Mouse (Mus musculus) midbrain, embryonic 15.5 days (tissue): ENCODE measurements at regions not wholly inside any gene's neighbourhood (a gene's known extent, or its start where the extent isn't known, plus 50 kb on each side); places are given as distances from the start of the nearest gene placed in this dataset.
A peak's percentile ranks its signal among the peaks of the same experiment; 100 is the strongest.

Experiments
- ATAC-seq: fragments of 200-750 bp; cut with Nextera tagmentation; replicated peaks from 2 replicates; pipeline ENCODE4 v1.8.0; 2017; ENCODE audit warnings: moderate TSS enrichment
- H3K27ac ChIP-seq: fragments of 300-500 bp; sonication (generic); 2 replicates; pipeline ENCODE4 v1.5.1; 2015; ENCODE audit warnings: mild to moderate bottlenecking, inconsistent platforms
- H3K27me3 ChIP-seq: fragments of 300-500 bp; sonication (generic); replicated peaks from 2 replicates; pipeline ENCODE4 v1.6.1; 2015; ENCODE audit warnings: inconsistent platforms
- H3K36me3 ChIP-seq: fragments of 300-500 bp; sonication (generic); replicated peaks from 2 replicates; pipeline ENCODE4 v1.6.1; 2015; ENCODE audit warnings: inconsistent platforms
- H3K4me1 ChIP-seq: fragments of 300-500 bp; sonication (generic); 2 replicates; pipeline ENCODE4 v1.6.1; 2015; ENCODE audit warnings: inconsistent platforms
- H3K4me2 ChIP-seq: fragments of 300-500 bp; sonication (generic); 2 replicates; pipeline ENCODE4 v1.6.1; 2015; ENCODE audit warnings: inconsistent platforms, mild to moderate bottlenecking, moderate library complexity
- H3K4me3 ChIP-seq: fragments of 300-500 bp; sonication (generic); 2 replicates; pipeline ENCODE4 v1.5.1; 2015; ENCODE audit warnings: mild to moderate bottlenecking, inconsistent platforms
- H3K9ac ChIP-seq: fragments of 300-500 bp; sonication (generic); 2 replicates; pipeline ENCODE4 v1.6.1; 2015; ENCODE audit warnings: mild to moderate bottlenecking, inconsistent platforms
- H3K9me3 ChIP-seq: fragments of 300-500 bp; sonication (generic); 2 replicates; pipeline ENCODE4 v1.6.1; 2016; ENCODE audit warnings: inconsistent platforms
- WGBS: fragments of 180-500 bp; shearing (Covaris S2); methylation state at CpG from one replicate; pipeline ENCODE4 v1.1.7; 2015; ENCODE audit warnings: mixed read lengths; 5-methylcytosine and 5-hydroxymethylcytosine counted together

- no peaks in the 10 kb centered on the region for H3K36me3 ChIP-seq
- no peak overlapping the region for H3K4me2 ChIP-seq
- no peaks in the 10 kb centered on the region for H3K4me1 ChIP-seq
- no peak overlapping the region for H3K9ac ChIP-seq
- no peak overlapping the region for H3K27ac ChIP-seq
- no peaks in the 10 kb centered on the region for H3K9me3 ChIP-seq
- H3K27me3 ChIP-seq = no peaks in the 10 kb centered on the region
- 62% methylated on average over 1 of the region's 1 CpGs for WGBS
- ATAC-seq = no peak
- H3K4me3 ChIP-seq = no peak overlapping the region
Measured at GRCm38 (mm10) chr10:71789241-71789640, 441.7 kb downstream of the Ipmk start.

GRCm38 (mm10) chr10:71789936-71790335 is 442.4 kb downstream of the Ipmk start:
- Histone ChIP-seq H3K36me3 (no peaks in the 10 kb centered on the region), H3K4me1 (no peaks in the 10 kb centered on the region), H3K4me3 (no peak overlapping the region), H3K4me2 (no peak overlapping the region), H3K9me3 (no peaks in the 10 kb centered on the region), H3K27me3 (no peaks in the 10 kb centered on the region), H3K9ac (no peak overlapping the region), H3K27ac (no peak overlapping the region)
- 91% methylated on average over 1 of the region's 1 CpGs for WGBS
- ATAC-seq = no peak

GRCm38 (mm10) chr10:71798638-71799037 is 451.1 kb downstream of the Ipmk start:
- H3K4me1 ChIP-seq = no peaks in the 10 kb centered on the region
- 89% methylated on average over 2 of the region's 2 CpGs for WGBS
- H3K4me2 ChIP-seq = no peak overlapping the region
- no peaks in the 10 kb centered on the region for H3K36me3 ChIP-seq
- ATAC-seq = no peak
- no peak overlapping the region for H3K9ac ChIP-seq
- H3K27me3 ChIP-seq = no peaks in the 10 kb centered on the region
- H3K27ac ChIP-seq = no peak overlapping the region
- no peak overlapping the region for H3K4me3 ChIP-seq
- no peaks in the 10 kb centered on the region for H3K9me3 ChIP-seq

GRCm38 (mm10) chr10:71802457-71802856 is 454.9 kb downstream of the Ipmk start:
- no peak for ATAC-seq
- H3K27me3 ChIP-seq = no peaks in the 10 kb centered on the region
- no peak overlapping the region for H3K27ac ChIP-seq
- 78% methylated on average over 3 of the region's 3 CpGs for WGBS
- no peaks in the 10 kb centered on the region for H3K9me3 ChIP-seq
- H3K9ac ChIP-seq = no peak overlapping the region
- no peak overlapping the region for H3K4me2 ChIP-seq
- no peak overlapping the region for H3K4me3 ChIP-seq
- H3K4me1 ChIP-seq = no peaks in the 10 kb centered on the region
- H3K36me3 ChIP-seq = no peaks in the 10 kb centered on the region

- WGBS = 76% methylated on average over 2 of the region's 2 CpGs
- Histone ChIP-seq H3K4me3 (no peak overlapping the region), H3K4me1 (no peaks in the 10 kb centered on the region), H3K36me3 (no peaks in the 10 kb centered on the region), H3K9ac (no peak overlapping the region), H3K27ac (no peak overlapping the region), H3K27me3 (no peaks in the 10 kb centered on the region), H3K4me2 (no peak overlapping the region), H3K9me3 (no peaks in the 10 kb centered on the region)
- no peak for ATAC-seq
Measured at GRCm38 (mm10) chr10:71832633-71833032, 485.1 kb downstream of the Ipmk start.

- WGBS = 66% methylated on average over 1 of the region's 1 CpGs
- no peak for ATAC-seq
Measured at GRCm38 (mm10) chr10:71835018-71835417, 487.5 kb downstream of the Ipmk start.

GRCm38 (mm10) chr10:71857089-71857488 is 509.5 kb downstream of the Ipmk start:
- Histone ChIP-seq H3K4me3 (no peak overlapping the region), H3K27ac (peak overlapping the region; percentile 42; the same call in 1 of the 2 replicates), H3K4me1 (peaks cover 7% of the 10 kb centered on the region; the same call in 1 of the 2 replicates), H3K4me2 (0 out of 2 replicates have a peak overlapping the region, but pooled peaks have one; percentile 11), H3K9ac (no peak overlapping the region), H3K27me3 (no peaks in the 10 kb centered on the region), H3K36me3 (no peaks in the 10 kb centered on the region), H3K9me3 (no peaks in the 10 kb centered on the region)
- ATAC-seq = peak; percentile 88
- WGBS = 51% methylated on average over 4 of the region's 4 CpGs

More at GRCm38 (mm10) chr10:71835018-71835417, 487.5 kb downstream of the Ipmk start:
- H3K4me2 ChIP-seq = no peak overlapping the region
- no peak overlapping the region for H3K27ac ChIP-seq
- no peak overlapping the region for H3K4me3 ChIP-seq
- no peak overlapping the region for H3K9ac ChIP-seq
- no peaks in the 10 kb centered on the region for H3K9me3 ChIP-seq
- no peaks in the 10 kb centered on the region for H3K36me3 ChIP-seq
- no peaks in the 10 kb centered on the region for H3K27me3 ChIP-seq
- H3K4me1 ChIP-seq = no peaks in the 10 kb centered on the region

- peaks cover 7% of the 10 kb centered on the region; the same call in 1 of the 2 replicates for H3K4me1 ChIP-seq
- H3K36me3 ChIP-seq = no peaks in the 10 kb centered on the region
- WGBS = 10% methylated on average over 8 of the region's 8 CpGs
- H3K27ac ChIP-seq = peak overlapping the region; percentile 42; the same call in 1 of the 2 replicates
- peak; percentile 95 for ATAC-seq
- H3K4me2 ChIP-seq = 0 out of 2 replicates have a peak overlapping the region, but pooled peaks have one; percentile 11
- H3K27me3 ChIP-seq = no peaks in the 10 kb centered on the region
- no peak overlapping the region for H3K4me3 ChIP-seq
- no peaks in the 10 kb centered on the region for H3K9me3 ChIP-seq
- H3K9ac ChIP-seq = no peak overlapping the region
Measured at GRCm38 (mm10) chr10:71857518-71857973, 510.0 kb downstream of the Ipmk start.

- no peaks in the 10 kb centered on the region for H3K36me3 ChIP-seq
- H3K9ac ChIP-seq = no peak overlapping the region
- H3K27me3 ChIP-seq = no peaks in the 10 kb centered on the region
- ATAC-seq = no peak
- no peak overlapping the region for H3K27ac ChIP-seq
- H3K9me3 ChIP-seq = no peaks in the 10 kb centered on the region
- no peaks in the 10 kb centered on the region for H3K4me1 ChIP-seq
- H3K4me2 ChIP-seq = no peak overlapping the region
- H3K4me3 ChIP-seq = no peak overlapping the region
- WGBS = 79% methylated on average over 2 of the region's 2 CpGs
Measured at GRCm38 (mm10) chr10:71893726-71894125, 546.2 kb downstream of the Ipmk start.

GRCm38 (mm10) chr10:71905029-71905428 is 557.5 kb downstream of the Ipmk start:
- Histone ChIP-seq H3K27ac (no peak overlapping the region), H3K27me3 (no peaks in the 10 kb centered on the region), H3K9me3 (no peaks in the 10 kb centered on the region), H3K4me2 (no peak overlapping the region), H3K4me1 (0 out of 2 replicates have a peak, but pooled peaks cover 3% of the 10 kb centered on the region), H3K36me3 (no peaks in the 10 kb centered on the region), H3K4me3 (no peak overlapping the region), H3K9ac (no peak overlapping the region)
- whole genome bisulfite sequencing = 81% methylated on average over 4 of the region's 4 CpGs
- no peak for ATAC-seq
